Mouse (Mus musculus) T-helper 1 cell (primary cell): ENCODE results near the gene Crls1.

Source experiments
- in situ Hi-C: fragments of 300-600 bp; cut with MboI, MseI; formaldehyde crosslinking; loops from one replicate; pipeline ENCODE4 v1.15.1; 2025; ENCODE audit warnings: high pct_unique_total_duplicates

Crls1 gene

GRCm38 (mm10) chr2:132884303-132884967, 38.0 kb downstream of the Crls1 start:
- in situ Hi-C loops, result no loop called here

GRCm38 (mm10) chr2:132885312-132885711, 38.8 kb downstream of the Crls1 start:
- in situ Hi-C loops, result no loop called here

GRCm38 (mm10) chr2:132893826-132894225, 47.4 kb downstream of the Crls1 start:
- in situ Hi-C loops, result no loop called here

GRCm38 (mm10) chr2:132898211-132898610, 51.7 kb downstream of the Crls1 start:
- in situ Hi-C loops, result no loop called here

GRCm38 (mm10) chr2:132900596-132900995, 54.1 kb downstream of the Crls1 start:
- in situ Hi-C loops, result loop anchor here (10.0 kb wide), 1 partner anchor 586 kb away; no protein-coding TSS in a partner anchor

- in situ Hi-C loops, result loop anchor here (10.0 kb wide), 1 partner anchor 587 kb away; no protein-coding TSS in a partner anchor
Measured at GRCm38 (mm10) chr2:132901636-132902035, 55.2 kb downstream of the Crls1 start.

- in situ Hi-C loops, result loop anchor here (10.0 kb wide), 1 partner anchor 587 kb away; no protein-coding TSS in a partner anchor
Measured at GRCm38 (mm10) chr2:132902056-132902455, 55.6 kb downstream of the Crls1 start.

- in situ Hi-C loops, result loop anchor here (10.0 kb wide), 1 partner anchor 589 kb away; no protein-coding TSS in a partner anchor
Measured at GRCm38 (mm10) chr2:132903498-132903897, 57.0 kb downstream of the Crls1 start.

- in situ Hi-C loops, result loop anchor here (10.0 kb wide), 1 partner anchor 590 kb away; no protein-coding TSS in a partner anchor
Measured at GRCm38 (mm10) chr2:132904961-132905360, 58.5 kb downstream of the Crls1 start.

GRCm38 (mm10) chr2:132906763-132907162, 60.3 kb downstream of the Crls1 start:
- in situ Hi-C loops, result loop anchor here (10.0 kb wide), 1 partner anchor 592 kb away; no protein-coding TSS in a partner anchor

- in situ Hi-C loops, result no loop called here
Measured at GRCm38 (mm10) chr2:132914785-132915184, 68.3 kb downstream of the Crls1 start.
